Mouse (Mus musculus): ENCODE data around the gene Mrps6.
A peak's percentile ranks its signal among the peaks of the same experiment; 100 is the strongest.

Gene Mrps6

DNA sequence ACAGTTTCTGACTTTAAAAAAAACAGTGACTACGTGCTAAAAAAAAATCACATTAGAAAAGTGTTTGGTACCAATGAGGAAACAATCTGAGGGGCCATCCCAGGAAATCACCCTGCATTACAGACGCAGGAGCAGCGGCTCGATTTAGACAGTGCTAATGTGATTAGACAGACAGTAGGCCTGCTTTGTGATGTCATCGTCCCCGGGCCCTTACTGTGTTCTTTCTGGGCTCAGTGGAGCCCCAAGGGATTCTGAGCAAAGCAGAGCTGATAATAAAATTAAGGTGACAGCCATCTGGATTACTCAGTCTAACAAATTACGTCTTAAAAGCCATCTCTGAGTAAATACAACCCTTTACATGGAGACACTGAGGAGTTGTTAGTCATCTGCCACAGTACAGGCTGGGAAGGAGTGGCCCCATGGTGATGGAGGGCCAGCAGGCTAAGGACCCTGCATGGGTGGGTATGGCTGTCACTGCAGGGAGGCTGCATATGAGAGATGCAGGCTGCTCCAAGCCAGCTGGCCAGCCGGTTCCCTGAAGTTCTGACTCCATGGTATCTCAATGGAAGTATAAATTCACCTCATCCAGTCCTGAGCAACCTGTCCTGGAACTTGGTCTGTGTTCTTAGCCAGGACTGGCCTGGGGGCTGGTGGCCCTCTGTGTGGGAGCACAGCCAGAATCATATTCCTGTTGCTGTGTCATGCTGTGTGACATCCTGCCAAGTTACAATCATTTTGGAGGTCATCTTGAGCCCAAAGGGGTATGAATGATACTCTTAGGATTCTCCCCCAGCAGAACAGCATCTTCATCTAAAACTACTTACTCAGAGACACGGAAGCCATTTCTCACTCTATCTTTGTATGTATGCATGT is 59.5 kb downstream of the Mrps6 start:
- no peak for DNase-seq (ENCODE audit: extremely low read depth, low read depth, low spot score)

DNA sequence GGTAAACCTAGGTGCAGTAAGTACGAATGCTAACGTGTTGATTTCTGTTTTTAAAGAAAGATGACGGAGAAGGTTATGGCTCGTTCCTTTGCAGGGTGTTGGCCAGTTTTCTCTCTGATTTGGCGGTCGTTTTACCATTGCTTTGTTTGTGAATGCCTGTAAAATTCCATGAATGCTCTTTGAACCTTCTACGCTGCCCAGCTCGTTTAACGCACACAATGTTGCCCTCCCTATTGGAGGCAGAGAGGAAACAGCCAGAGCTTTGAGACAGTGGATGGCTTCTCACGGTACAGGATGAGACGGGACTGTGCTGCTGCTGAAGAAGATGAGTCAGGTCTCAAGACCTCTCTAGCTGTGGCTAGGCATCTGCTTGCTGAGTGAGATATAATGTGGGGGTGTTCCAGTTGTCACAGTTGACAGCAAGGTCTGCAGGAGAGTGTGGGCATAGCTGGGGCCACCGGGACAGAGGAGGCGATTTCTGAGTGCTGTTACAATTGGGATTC is 61.0 kb downstream of the Mrps6 start:
- DNase-seq (ENCODE audit: extremely low read depth, low read depth, low spot score): no peak

DNA sequence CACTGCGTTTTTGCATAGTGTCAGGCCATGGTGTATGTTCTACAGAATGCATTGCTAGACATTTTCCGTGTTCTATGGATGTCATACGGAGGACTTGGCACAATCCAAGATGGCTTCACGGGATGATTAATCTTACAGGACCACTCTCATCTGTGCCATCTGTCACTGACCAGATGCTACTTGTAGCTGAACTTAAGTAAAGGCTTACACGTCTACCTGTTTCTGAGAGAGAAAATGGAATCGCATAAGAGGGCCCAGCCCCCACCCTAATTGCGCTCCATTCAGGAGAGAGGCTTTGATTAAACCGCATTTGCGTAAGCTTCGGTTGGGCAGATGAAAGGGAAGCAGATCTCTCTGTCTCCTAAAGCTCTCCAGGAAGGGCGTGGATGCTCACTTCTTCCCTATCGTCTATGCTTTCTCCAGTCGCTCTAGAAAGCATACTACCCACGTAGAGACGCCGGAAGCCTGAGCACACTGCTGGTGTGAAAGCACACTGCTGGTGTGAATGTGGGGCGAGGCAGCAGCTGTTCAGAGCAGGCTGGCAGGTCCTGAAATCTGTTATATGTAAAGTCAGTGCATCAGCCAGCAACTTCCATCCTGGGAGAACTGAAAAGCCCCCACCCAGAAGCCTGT is 62.9 kb downstream of the Mrps6 start:
- no peak for DNase-seq (ENCODE audit: extremely low read depth, low read depth, low spot score)

DNA sequence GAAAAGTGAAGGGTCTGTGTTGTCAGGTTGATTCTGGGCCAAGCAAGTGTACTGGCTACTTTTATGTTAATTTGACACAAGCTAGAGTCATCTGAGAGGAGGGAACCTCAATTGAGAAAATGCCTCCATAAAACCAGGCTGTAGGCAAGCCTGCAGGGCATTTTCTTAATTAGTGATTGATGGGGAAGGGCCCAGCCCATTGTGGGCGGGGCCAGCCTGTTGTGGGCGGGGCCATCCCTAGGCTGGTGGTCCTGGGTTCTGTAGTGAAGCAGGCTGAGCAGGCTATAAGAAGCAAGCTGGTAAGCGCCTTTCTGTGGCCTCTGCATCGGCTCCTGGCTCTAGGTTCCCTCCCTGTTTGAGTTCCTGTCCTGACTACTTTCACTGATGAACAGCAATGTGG is 69.2 kb downstream of the Mrps6 start:
- DNase-seq (ENCODE audit: extremely low read depth, low read depth, low spot score): no peak

DNA sequence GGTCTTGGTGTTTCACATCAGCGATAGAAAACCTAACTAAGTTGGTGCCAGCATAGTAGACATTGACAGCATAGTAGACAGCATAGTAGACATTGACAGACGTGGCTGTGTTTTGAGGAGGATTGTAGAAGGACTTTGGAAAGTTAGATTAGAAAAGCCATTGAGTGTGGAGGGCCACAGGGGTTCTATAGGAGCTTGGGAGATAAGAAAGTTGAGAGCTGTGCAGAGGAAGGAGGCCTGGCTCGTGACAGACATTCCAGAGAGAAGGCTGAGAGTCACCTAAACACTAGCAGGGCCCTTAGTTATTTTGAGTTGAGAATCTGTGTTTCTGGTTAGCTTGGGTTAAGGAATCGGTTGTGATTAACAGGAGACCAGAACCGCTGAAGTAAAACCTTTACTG is 69.6 kb downstream of the Mrps6 start:
- no peak for DNase-seq (ENCODE audit: extremely low read depth, low read depth, low spot score)

DNA sequence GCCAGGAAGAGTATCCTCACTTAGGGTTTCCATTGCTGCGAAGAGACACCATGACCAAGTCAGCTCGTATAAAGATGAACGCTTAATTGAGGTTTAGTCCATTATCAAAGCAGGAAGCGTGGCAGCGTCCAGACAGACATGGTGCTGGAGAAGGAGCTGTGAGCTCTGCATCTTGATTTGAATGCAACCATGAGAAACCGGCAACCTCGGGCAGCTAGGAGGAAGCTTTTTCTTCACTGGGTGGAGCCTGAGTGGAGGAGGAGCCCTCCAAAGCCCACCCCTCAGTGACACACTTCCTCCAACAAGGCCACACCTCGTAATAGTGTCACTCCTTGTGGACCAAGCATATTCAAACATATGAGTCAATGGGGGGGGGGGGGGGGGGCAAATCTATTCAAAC is 71.8 kb downstream of the Mrps6 start:
- no peak for DNase-seq (ENCODE audit: extremely low read depth, low read depth, low spot score)

DNA sequence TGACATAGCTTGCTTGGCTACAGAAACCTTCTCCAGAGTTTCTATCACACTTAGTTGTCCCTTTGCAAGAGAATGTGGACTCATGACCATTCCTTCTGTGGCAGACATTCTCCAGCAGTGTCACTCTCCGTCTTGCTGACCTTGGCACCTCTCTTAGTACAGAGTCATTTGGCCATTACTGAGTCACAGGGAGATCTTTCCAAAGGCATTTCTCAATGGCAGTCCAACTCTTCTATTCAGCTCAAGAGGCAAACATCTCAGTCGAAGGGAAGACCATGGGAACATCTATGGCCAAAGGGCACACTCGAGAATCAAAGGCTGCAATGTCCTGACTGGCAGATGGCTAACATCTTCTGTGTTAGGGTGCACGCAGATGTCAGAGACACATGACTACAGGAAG is 74.4 kb downstream of the Mrps6 start:
- peak; percentile 58 for DNase-seq (ENCODE audit: extremely low read depth, low read depth, low spot score)

DNA sequence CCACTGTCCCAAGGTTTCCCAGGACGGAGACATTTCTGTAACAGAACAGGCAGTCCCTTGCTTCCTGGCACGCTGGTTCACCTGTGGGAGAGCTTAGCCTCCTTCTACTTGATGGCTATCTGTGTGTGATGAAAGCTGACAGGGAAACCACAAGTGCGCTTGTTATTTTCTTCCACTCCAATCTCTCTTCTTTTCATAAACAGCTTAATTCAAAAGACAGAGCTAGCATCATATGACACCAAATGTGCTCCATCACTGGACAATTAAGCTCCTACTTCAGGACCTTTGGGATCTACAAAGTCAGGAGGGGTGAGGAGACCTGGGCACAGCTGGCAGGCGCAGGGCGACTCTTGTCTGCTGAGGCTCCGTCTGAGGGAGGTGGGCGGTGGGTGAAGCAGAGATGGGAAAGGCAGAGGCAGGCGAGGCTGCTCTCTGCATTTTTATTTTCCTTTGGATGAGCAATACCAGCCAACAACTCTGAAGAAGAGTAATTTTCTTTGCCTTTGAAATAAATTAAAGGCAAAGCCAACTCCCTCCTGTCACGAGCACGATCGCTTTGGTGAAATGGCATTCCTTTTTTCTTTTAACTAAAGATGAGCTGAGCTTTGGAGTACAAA is 76.2 kb downstream of the Mrps6 start:
- DNase-seq (ENCODE audit: extremely low read depth, low read depth, low spot score): no peak

DNA sequence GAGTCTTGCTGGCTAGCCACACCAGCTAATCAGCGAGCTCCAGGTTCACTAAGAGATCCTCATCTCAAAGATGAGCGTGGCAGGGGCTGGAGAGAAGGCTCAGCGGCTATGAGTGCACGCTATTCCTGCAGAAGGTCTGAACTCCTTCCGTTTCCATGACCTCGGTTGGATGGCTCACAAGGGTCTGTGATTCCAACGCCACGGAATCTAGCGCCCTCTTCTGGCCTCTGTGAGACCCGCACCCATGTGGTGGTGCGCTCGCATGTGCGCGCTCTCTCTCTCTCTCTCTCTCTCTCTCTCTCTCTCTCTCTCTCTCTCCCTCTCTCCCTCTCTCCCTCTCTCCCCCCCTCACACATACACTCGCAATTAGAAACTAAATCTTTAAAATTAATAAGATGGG is 78.2 kb downstream of the Mrps6 start:
- no peak for DNase-seq (ENCODE audit: extremely low read depth, low read depth, low spot score)

DNA sequence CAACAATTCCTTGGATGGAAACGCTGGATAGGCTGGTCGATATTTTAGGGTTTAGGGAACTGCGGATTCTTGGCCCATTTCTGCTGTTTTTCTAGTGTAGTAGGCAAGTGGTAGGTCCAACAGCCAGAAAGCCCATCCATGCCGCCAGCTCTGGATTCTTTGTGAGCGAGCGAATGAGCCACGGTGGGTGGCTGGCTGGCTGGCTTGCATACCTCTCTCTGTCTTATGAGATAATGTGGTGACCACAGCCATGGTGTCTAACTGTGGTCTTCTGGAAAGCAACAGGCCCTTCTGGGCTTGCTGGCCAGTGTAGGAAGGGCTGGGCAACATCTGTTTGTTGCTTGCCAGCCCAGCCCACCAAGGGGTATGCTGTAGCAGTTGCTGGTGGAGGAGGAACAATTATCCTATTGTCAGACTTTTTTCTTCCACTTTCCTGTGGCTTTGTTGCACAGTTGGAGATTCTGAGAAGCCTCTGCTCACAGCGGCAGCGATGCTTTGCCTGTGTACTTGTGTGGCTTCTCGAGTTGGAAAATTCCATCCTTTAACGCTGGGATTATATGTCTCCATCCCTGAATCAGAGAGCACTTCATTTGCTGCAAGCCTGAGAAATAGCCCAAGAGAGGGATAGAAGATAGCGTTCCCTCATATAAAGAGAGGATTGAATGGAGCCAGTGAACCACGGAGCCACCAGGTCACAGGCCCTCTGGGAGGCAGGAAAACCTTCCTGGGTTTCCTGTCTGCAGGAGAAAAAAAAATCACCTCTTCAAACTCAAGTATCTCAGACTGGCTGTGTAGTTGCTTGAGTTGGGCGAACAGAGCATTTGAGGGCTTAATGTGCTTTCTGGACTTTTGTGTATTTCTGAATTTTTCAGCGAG is 81.6 kb downstream of the Mrps6 start:
- DNase-seq (ENCODE audit: extremely low read depth, low read depth, low spot score): no peak

DNA sequence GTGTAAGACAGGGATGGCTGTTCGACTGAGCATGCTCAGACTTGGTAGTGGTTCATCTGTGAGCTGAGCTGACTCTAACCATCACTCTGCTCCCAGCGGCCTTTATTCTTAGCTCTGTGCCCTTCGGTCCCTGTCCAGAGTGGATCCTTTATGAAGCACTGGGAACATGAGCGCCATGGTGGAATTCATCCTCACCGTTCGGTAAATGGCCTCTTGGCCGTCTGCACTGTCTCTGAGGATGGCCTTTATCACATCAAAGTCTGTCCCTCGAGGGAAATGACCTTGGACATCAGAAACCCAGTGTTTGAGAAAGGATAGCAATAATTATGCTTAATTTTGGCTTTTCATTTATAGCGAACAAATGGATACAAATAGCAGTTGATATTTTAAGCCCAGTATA is 82.3 kb downstream of the Mrps6 start:
- no peak for DNase-seq (ENCODE audit: extremely low read depth, low read depth, low spot score)

DNA sequence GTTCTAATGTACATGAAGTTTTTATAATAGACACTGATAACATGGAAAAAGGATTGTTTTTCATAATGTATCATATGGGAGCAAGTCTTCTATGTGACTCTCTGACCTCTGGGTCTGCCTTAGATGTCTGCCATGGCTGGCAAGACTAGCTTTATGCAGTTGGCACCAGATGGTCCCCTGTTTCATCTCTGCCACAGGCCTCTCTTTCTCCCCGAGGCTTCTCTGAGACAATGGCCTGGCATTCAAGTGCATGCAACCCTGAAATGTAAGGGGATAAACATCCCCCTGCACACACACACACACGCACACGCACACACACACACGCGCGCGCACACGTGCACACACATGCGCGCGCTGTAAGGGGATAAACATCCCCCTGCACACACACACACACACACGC is 83.0 kb downstream of the Mrps6 start:
- DNase-seq (ENCODE audit: extremely low read depth, low read depth, low spot score): no peak

DNA sequence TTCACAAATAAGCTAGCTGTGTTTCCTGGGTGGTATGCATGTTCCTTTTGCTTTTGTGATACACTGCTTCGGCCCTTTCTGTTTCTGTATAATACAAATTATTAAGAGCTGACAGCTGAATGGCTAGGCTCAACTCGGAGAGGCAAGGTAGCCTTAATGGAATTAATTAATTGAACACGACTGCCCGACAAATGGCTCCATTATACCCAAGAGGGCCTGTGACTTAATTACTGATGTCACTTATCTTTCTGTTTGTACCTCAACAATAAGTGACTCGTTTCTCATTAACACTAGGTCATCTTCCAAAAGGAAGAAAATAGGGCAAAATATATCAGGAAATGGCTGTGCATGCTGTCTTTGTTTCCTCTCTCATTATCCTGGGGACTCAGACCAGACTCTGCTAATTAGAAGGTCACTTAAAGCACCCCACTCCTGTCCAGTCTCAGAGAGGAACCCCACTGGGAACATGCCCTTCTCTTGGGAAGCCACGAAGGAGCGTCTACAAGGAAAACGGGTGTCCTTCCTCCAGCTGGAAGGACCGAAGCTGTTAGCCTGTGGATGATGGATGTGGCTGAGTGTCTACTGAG is 84.4 kb downstream of the Mrps6 start:
- DNase-seq (ENCODE audit: extremely low read depth, low read depth, low spot score): no peak

DNA sequence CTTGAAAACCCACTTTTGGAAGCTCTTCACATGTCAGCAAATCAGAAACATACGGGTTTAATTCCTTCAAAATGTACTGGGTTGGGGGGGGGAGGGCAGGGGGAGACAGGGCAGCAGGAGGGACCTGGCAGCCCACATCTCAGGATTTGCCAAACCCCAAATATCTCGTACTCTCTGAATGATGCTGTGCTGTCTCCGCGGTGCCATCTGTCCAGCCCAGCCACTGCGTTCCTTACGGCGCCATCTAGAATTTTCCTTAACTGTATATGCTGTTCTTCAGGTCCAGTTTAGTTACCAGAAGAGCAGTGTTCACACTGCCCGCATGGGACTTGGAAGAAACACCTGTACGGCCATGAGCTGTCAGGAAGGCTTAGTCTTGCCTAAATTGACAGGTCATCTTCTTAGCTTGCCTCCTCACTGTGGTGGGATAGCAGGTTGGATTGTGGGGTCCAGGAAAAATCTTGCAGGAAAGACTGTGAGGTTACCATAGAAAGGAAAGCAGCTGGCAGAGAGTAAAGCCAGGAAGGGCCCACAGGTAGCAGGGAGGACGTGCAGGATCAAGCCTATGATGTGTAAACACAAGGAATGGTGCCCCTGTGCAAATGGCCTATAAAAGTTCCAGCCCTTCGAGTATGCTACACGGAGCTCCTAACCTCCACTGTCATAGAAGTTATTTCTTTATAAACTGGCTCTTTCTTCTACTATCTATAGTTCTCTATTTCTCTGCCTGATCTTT is 89.7 kb downstream of the Mrps6 start:
- no peak for DNase-seq (ENCODE audit: extremely low read depth, low read depth, low spot score)

DNA sequence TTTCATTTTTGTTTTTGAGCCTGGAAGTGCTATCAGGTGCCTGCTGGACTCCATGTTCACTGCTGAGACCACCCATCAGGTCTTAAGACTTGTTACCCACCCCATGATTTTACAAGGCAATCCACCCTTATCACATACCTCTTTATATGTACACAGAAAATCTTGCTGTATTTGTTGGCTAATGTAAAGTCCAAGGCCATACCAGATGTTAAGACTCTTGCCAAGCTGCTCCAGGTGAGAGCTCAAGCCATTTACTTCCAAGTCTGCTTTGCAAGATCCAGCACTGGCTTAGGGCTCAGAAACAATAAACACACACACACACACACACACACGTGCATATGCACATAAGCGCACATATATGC is 90.3 kb downstream of the Mrps6 start:
- no peak for DNase-seq (ENCODE audit: extremely low read depth, low read depth, low spot score)

DNA sequence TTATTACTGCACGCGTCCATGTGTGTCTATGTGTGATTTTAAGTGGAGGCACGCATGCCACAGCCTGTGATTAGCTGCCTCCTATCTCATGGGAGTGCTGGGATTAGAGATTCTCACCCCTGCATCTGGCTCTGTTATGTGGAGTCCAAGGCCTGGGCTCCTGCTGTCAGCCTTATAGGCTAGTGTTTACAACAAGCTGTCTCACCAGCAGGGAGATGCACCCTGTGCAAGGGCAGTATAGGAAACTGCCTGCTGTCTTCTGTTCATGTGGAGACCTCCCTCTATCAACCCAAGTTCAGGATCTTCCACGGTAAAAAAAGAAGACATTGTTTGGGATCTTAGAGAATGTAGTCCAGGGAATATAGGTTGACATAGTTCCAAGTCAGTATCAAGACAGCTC is 92.9 kb downstream of the Mrps6 start:
- no peak for DNase-seq (ENCODE audit: extremely low read depth, low read depth, low spot score)

DNA sequence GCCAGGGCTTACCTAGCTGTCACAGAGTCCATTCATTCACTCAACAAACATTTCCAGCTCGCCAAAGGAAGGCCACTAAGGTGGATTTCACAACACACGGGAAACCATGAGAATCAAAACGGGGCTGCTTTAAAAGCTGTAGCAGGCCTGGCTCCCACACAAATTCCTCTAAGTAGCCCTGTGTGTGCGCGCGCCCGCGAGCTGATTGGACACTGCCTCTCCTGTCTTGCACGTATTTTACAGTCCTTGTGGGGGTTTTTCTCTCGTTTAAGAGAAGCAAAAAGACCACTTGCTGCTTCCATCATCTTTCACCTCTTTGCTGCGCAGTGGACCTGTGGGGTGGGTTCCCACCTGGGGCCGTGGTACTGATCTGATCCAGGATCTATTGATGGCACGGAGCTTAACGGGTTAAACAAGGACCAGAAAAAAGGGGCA is 100.0 kb downstream of the Mrps6 start:
- peak; percentile 68 for DNase-seq (ENCODE audit: extremely low read depth, low read depth, low spot score)

DNA sequence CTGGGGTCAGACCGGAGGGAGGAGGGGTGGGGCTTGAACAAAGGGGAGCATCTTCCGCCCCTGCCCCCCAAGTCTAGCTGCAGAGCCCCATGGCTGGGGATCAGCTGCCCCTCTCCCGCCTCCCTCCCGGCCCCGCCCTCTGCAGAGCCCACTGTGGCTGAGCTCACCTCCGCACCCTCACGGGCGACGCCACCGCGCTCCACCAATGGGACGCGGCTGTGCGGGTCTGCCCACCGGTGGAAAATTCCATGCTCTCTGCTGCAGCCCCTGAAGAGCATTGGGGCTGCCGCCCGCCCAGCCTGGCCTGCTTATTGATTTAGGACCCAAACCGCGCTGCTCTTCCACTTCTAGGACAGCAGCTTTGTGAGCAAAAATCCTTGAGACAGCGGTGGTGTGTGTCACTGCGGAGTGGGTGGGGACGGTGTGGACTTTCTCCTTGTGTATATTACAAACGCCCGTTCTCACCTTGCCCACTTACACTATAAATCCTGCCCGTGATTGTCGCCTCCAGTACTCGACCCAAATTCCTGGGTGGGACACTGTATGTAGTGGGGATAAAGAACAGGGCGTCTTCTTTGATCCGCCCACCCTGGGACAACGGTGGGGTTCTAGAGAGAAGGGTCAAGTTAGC is 100.5 kb downstream of the Mrps6 start:
- no peak for DNase-seq (ENCODE audit: extremely low read depth, low read depth, low spot score)

DNA sequence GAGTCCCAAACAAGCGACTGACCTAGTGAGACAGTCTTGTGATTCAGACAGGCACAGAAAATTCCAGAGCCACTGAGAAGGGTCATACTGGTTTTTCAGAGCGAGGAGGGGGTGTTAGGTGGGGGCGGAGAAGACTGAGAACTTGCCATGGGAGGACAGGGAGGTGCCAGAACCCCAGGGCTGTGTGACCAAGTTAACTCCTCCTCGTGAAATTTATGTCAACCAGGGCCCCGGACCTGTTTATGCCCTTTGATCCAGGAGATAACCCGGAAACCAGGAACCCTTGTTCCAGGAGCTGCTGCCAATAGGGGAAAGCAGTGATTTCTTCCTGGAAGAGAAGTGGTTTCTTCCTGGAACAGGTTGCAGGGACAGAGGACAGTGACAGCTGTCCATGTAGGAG is 101.0 kb downstream of the Mrps6 start:
- DNase-seq (ENCODE audit: extremely low read depth, low read depth, low spot score): peak; percentile 63

All from fat pad, adult 2 months (tissue).